Mouse (Mus musculus) macrophage (primary cell): ENCODE results near the gene Rsph1. TPM values are rescaled to one million over a fixed set of nuclear protein-coding genes. Genes with fewer than 3 reads are reported as not detected.

Experiments used
- H3K27ac ChIP-seq: fragments of 350-480 bp; formaldehyde crosslinking; 2 replicates; pipeline ENCODE4 v1.9.0; 2021
- H3K36me3 ChIP-seq: fragments of 350-480 bp; formaldehyde crosslinking; 2 replicates; pipeline ENCODE4 v1.9.0; 2021; ENCODE audit errors: inconsistent target
- H3K4me3 ChIP-seq: fragments of 350-480 bp; formaldehyde crosslinking; 2 replicates; pipeline ENCODE4 v1.9.0; 2021; ENCODE audit errors: inconsistent target
- H3K79me2 ChIP-seq: fragments of 350-480 bp; formaldehyde crosslinking; 2 replicates; pipeline ENCODE4 v1.9.0; 2021; ENCODE audit errors: inconsistent target
- WGBS: methylation state at CpG from one replicate; pipeline ENCODE4 v1.1.7; 2026; ENCODE audit warnings: inconsistent platforms; ENCODE audit not compliant: missing documents; 5-methylcytosine and 5-hydroxymethylcytosine counted together
- polyA plus RNA-seq: library from polyadenylated mRNA; stranded (reverse); fragments of 250-400 nt; gene quantifications from 3 replicates; pipeline ENCODE4 v1.2.4, GENCODE M21; 2018; ENCODE audit warnings: inconsistent platforms

Gene Rsph1
- polyA plus RNA-seq, 1 experiment from 2014 or later: 0.92 TPM

DNA sequence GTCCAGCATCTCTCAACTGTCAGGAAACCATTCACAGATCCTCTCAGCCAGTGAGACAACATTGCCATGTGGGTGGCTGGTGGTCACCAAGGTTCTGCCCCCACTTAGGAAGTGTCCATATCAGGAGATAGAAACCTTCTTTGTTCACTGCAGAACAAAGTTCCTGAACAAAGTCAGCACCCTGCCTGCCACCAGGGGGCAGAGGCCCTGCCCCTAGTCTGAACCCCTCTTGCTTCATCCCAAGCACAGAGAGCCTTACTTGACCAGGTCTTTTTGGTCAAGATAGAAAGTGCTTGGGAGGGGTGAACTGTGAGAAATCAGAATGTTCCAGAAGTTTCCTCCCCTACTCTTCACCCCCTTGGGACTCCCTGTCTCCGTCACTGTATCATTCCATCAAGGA, 41.3 kb downstream of the Rsph1 start:
- WGBS: 83% methylated on average over 1 of the region's 1 CpGs
- H3K79me2 ChIP-seq: no peaks in the 10 kb centered on the region
- H3K27ac ChIP-seq: no peak overlapping the region
- no peak overlapping the region for H3K4me3 ChIP-seq
- H3K36me3 ChIP-seq: no peaks in the 10 kb centered on the region

- no peak overlapping the region for H3K27ac ChIP-seq
- no peaks in the 10 kb centered on the region for H3K79me2 ChIP-seq
- no peak overlapping the region for H3K4me3 ChIP-seq
- 90% methylated on average over 8 of the region's 8 CpGs for WGBS
- no peaks in the 10 kb centered on the region for H3K36me3 ChIP-seq
Measured at GRCm38 (mm10) chr17:31232251-31233010, 44.8 kb downstream of the Rsph1 start.

DNA sequence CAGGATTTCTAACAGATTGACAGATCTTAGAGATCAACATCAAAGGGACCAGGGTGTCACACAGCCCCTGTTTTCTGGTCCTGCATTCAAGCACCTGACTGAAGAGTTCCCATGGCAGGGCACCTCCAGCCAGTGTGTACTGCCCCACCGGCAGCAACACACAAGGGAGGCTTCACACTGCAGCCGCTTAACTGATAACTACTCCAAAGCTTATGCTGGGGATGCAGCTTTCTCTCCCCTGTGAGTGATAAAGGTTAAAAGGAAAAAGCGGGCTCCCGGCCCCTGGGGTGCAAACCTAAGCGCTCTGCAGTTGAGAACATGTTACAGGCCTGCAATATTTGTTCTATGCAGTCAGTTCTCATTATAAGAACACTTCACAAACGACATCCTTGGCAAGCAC, 45.4 kb downstream of the Rsph1 start:
- Histone ChIP-seq H3K79me2 (no peaks in the 10 kb centered on the region), H3K36me3 (no peaks in the 10 kb centered on the region), H3K27ac (no peak overlapping the region), H3K4me3 (no peak overlapping the region)
- WGBS: 93% methylated on average over 6 of the region's 6 CpGs

DNA sequence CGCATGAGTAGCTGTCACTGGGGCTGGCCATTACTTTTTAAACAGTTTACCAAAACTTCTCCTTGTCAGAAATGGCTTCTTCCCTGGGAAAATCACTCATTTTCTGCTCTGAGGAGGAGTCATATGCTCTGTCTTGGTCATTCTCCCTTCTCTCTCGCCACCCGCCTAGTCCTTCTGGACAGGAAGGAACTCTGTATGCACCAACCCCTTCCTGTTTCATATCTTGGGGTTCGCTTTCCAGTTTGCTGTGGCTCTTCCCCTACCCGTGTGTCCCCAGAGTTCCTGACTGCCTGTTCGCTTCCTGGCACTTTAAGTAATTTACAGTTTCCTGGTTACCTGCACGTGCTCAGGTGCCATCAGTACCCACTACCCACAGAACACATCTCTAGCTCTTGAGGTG, 50.3 kb downstream of the Rsph1 start:
- H3K27ac ChIP-seq: no peak overlapping the region
- H3K4me3 ChIP-seq: no peak overlapping the region
- H3K79me2 ChIP-seq: no peaks in the 10 kb centered on the region
- H3K36me3 ChIP-seq: no peaks in the 10 kb centered on the region
- WGBS: 20% methylated on average over 7 of the region's 7 CpGs

DNA sequence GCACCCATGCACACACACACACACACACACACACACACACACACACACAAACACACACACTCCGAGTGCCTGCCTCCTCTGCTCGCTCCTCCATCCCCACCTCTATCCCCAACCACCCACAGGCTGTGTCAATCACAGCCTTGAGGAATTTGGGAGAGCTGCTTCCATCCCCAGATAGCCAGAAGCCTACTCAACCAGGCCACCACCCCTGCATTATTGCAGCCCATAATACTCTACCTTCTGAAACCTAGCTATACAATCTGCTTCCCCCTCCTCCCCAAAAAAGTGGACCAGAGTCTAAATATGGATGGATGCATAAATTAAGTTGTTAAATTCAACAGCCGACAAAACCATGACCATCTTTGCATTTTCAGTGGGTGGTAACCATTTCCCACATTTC, 50.8 kb downstream of the Rsph1 start:
- H3K36me3 ChIP-seq: no peaks in the 10 kb centered on the region
- 77% methylated on average over 3 of the region's 3 CpGs for WGBS
- H3K27ac ChIP-seq: no peak overlapping the region
- H3K4me3 ChIP-seq: no peak overlapping the region
- H3K79me2 ChIP-seq: no peaks in the 10 kb centered on the region

GRCm38 (mm10) chr17:31224591-31224990, 52.6 kb downstream of the Rsph1 start:
- no peaks in the 10 kb centered on the region for H3K36me3 ChIP-seq
- 46% methylated on average over 8 of the region's 8 CpGs for WGBS
- peak overlapping the region; percentile 14 for H3K27ac ChIP-seq
- H3K79me2 ChIP-seq: no peaks in the 10 kb centered on the region
- H3K4me3 ChIP-seq: no peak overlapping the region

DNA sequence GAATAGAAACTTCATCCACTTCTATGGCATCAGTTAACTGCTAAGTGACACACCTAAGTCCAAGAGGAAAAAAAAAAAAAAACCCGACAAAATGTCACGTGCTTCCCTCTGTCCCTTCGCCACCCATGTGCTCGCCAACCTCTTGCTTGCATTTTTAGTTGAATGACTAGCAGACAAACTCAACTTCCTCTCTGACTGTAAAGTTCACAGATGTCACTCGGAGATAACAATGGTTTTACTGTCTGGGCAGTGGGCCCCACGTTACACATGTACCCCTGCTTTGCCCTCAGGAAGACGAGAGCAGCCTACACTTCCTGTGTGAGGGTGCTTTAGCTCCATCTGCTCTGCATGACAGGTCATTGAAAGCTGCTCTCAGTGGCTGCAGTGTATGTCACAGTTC, 53.3 kb downstream of the Rsph1 start:
- H3K4me3 ChIP-seq: no peak overlapping the region
- H3K36me3 ChIP-seq: no peaks in the 10 kb centered on the region
- H3K27ac ChIP-seq: peak overlapping the region; percentile 14
- 21% methylated on average over 7 of the region's 7 CpGs for whole genome bisulfite sequencing
- no peaks in the 10 kb centered on the region for H3K79me2 ChIP-seq

DNA sequence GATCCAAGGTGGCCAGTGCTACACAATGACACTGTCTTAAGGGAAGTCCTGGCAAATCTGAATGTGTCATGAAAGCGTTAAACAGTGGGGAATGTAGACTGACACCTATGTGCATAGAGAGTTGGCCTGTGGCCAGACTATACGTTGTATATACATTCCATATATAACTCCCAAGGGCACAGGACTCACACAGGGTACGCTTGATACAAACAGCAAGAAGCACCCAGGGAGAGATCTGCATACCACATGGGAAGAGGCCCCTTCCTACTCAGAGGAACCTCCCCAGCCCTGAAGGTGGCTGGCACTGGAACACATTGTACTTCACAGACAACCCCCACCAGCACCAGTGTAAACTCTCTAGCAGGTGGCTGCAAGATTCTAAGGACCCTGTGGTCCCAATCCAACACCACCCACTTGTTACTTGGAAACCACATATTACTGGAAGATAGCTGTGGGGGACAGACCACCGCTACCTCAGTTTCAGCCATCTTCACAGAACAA, 54.3 kb downstream of the Rsph1 start:
- H3K36me3 ChIP-seq: no peaks in the 10 kb centered on the region
- H3K27ac ChIP-seq: no peak overlapping the region
- 65% methylated on average over 4 of the region's 4 CpGs for WGBS

GRCm38 (mm10) chr17:31216068-31216955, 60.9 kb downstream of the Rsph1 start:
- Histone ChIP-seq H3K36me3 (no peaks in the 10 kb centered on the region), H3K27ac (no peak overlapping the region), H3K4me3 (no peak overlapping the region), H3K79me2 (no peaks in the 10 kb centered on the region)
- 57% methylated on average over 5 of the region's 5 CpGs for WGBS

More for the DNA sequence above, 54.3 kb downstream of the Rsph1 start:
- Histone ChIP-seq H3K79me2 (no peaks in the 10 kb centered on the region), H3K4me3 (no peak overlapping the region)

GRCm38 (mm10) chr17:31211881-31212280, 65.3 kb downstream of the Rsph1 start:
- Histone ChIP-seq H3K27ac (no peak overlapping the region), H3K36me3 (no peaks in the 10 kb centered on the region), H3K79me2 (no peaks in the 10 kb centered on the region), H3K4me3 (no peak overlapping the region)
- 97% methylated on average over 6 of the region's 6 CpGs for WGBS

- no peak overlapping the region for H3K4me3 ChIP-seq
- no peaks in the 10 kb centered on the region for H3K79me2 ChIP-seq
- H3K27ac ChIP-seq: no peak overlapping the region
- H3K36me3 ChIP-seq: no peaks in the 10 kb centered on the region
- 91% methylated on average over 7 of the region's 7 CpGs for whole genome bisulfite sequencing
Measured at GRCm38 (mm10) chr17:31210299-31210698, 66.9 kb downstream of the Rsph1 start.

GRCm38 (mm10) chr17:31209376-31209930, 67.7 kb downstream of the Rsph1 start:
- no peaks in the 10 kb centered on the region for H3K79me2 ChIP-seq
- no peak overlapping the region for H3K4me3 ChIP-seq
- H3K27ac ChIP-seq: no peak overlapping the region
- no peaks in the 10 kb centered on the region for H3K36me3 ChIP-seq
- 94% methylated on average over 9 of the region's 11 CpGs for WGBS

GRCm38 (mm10) chr17:31208654-31209053, 68.5 kb downstream of the Rsph1 start:
- WGBS: 44% methylated on average over 8 of the region's 8 CpGs
- H3K27ac ChIP-seq: no peak overlapping the region
- no peak overlapping the region for H3K4me3 ChIP-seq
- no peaks in the 10 kb centered on the region for H3K79me2 ChIP-seq
- H3K36me3 ChIP-seq: no peaks in the 10 kb centered on the region

GRCm38 (mm10) chr17:31207771-31208334, 69.3 kb downstream of the Rsph1 start, which contains the start of gene Ubash3a:
Ubash3a (plus strand) TSS chr17:31207873.
- Histone ChIP-seq H3K4me3 (no peak within 1 kb of the TSS), H3K27ac (no peak within 1 kb of the TSS)

More at GRCm38 (mm10) chr17:31207771-31208334, 69.3 kb downstream of the Rsph1 start, which contains the start of gene Ubash3a:
- H3K36me3 ChIP-seq: no peaks in the 10 kb centered on the region
- 16% methylated on average over 12 of the region's 12 CpGs for WGBS
- no peaks in the 10 kb centered on the region for H3K79me2 ChIP-seq
